Mouse (Mus musculus) embryonic fibroblast, embryonic 13.5 days (primary cell): Measurements from ENCODE around the gene Sptbn1. TPM values are rescaled to one million over a fixed set of nuclear protein-coding genes. Genes with fewer than 3 reads are reported as not detected.

Experiments
- H3K27ac ChIP-seq: 2 replicates; pipeline ENCODE4 v1.5.1; 2012; ENCODE audit warnings: low read length, control low read depth, inconsistent platforms; ENCODE audit not compliant: insufficient read depth
- H3K4me1 ChIP-seq: 2 replicates; pipeline ENCODE4 v1.6.1; 2011; ENCODE audit warnings: low read length; ENCODE audit not compliant: control insufficient read depth, insufficient read depth
- H3K4me3 ChIP-seq: 2 replicates; pipeline ENCODE4 v1.5.1; 2011; ENCODE audit warnings: mild to moderate bottlenecking, control low read depth, low read length; ENCODE audit not compliant: insufficient read depth
- CTCF ChIP-seq: IDR thresholded peaks from 2 replicates; pipeline ENCODE4 v1.5.1; 2011; ENCODE audit warnings: mild to moderate bottlenecking, control low read depth, low read length, moderate library complexity, borderline replicate concordance; ENCODE audit not compliant: insufficient read depth
- POLR2A ChIP-seq: IDR thresholded peaks from 2 replicates; pipeline ENCODE4 v1.6.1; 2011; ENCODE audit warnings: low read depth, mild to moderate bottlenecking, control low read depth, low read length, moderate library complexity
- polyA plus RNA-seq: library from polyadenylated mRNA; stranded (reverse); fragments of >200 nt; gene quantifications from 2 replicates; pipeline ENCODE4 v1.2.4, GENCODE M21; 2011; ENCODE audit warnings: low read depth; ENCODE audit not compliant: missing spikeins, insufficient read length

Sptbn1 gene
- polyA plus RNA-seq, 1 experiment = 268 TPM

- TF ChIP-seq CTCF = no peak
- TF ChIP-seq POLR2A = no peak
- Histone ChIP-seq H3K27ac (no peak overlapping the region), H3K4me3 (no peak overlapping the region), H3K4me1 (peaks cover 11% of the 10 kb centered on the region; the same call in 1 of the 2 replicates)
Observed at GRCm38 (mm10) chr11:30236681-30237242, 31.2 kb downstream of the Sptbn1 start.

GRCm38 (mm10) chr11:30235666-30236065, 32.3 kb downstream of the Sptbn1 start:
- H3K4me1 ChIP-seq = peaks cover 6% of the 10 kb centered on the region
- H3K4me3 ChIP-seq = no peak overlapping the region
- no peak for TF ChIP-seq POLR2A
- no peak overlapping the region for H3K27ac ChIP-seq

- no peak overlapping the region for H3K27ac ChIP-seq
- peaks cover 6% of the 10 kb centered on the region for H3K4me1 ChIP-seq
- no peak for TF ChIP-seq POLR2A
- TF ChIP-seq CTCF = no peak
- H3K4me3 ChIP-seq = no peak overlapping the region
Observed at GRCm38 (mm10) chr11:30235218-30235617, 32.8 kb downstream of the Sptbn1 start.

- Histone ChIP-seq H3K4me3 (no peak overlapping the region), H3K4me1 (peaks cover 6% of the 10 kb centered on the region), H3K27ac (no peak overlapping the region)
- no peak for TF ChIP-seq CTCF
- TF ChIP-seq POLR2A = no peak
Observed at GRCm38 (mm10) chr11:30233946-30234345, 34.0 kb downstream of the Sptbn1 start.

GRCm38 (mm10) chr11:30232082-30232481, 35.9 kb downstream of the Sptbn1 start:
- no peak overlapping the region for H3K27ac ChIP-seq
- no peak for TF ChIP-seq CTCF
- no peak for TF ChIP-seq POLR2A
- H3K4me1 ChIP-seq = peaks cover 6% of the 10 kb centered on the region
- no peak overlapping the region for H3K4me3 ChIP-seq

GRCm38 (mm10) chr11:30231336-30231735, 36.6 kb downstream of the Sptbn1 start:
- H3K4me3 ChIP-seq = no peak overlapping the region
- TF ChIP-seq POLR2A = no peak
- no peak for TF ChIP-seq CTCF

GRCm38 (mm10) chr11:30230330-30230771, 37.6 kb downstream of the Sptbn1 start:
- TF ChIP-seq CTCF (no peak), POLR2A (no peak)
- peaks cover 4% of the 10 kb centered on the region for H3K4me1 ChIP-seq
- H3K4me3 ChIP-seq = no peak overlapping the region
- no peak overlapping the region for H3K27ac ChIP-seq

More at GRCm38 (mm10) chr11:30231336-30231735, 36.6 kb downstream of the Sptbn1 start:
- Histone ChIP-seq H3K4me1 (peaks cover 4% of the 10 kb centered on the region), H3K27ac (no peak overlapping the region)

GRCm38 (mm10) chr11:30226756-30227155, 41.2 kb downstream of the Sptbn1 start:
- peaks cover 8% of the 10 kb centered on the region for H3K4me1 ChIP-seq
- TF ChIP-seq CTCF (no peak), POLR2A (no peak)
- H3K4me3 ChIP-seq = no peak overlapping the region
- no peak overlapping the region for H3K27ac ChIP-seq

GRCm38 (mm10) chr11:30224599-30224998, 43.4 kb downstream of the Sptbn1 start:
- Histone ChIP-seq H3K4me3 (no peak overlapping the region), H3K27ac (no peak overlapping the region; the same call in 1 of the 2 replicates), H3K4me1 (peaks cover 5% of the 10 kb centered on the region; the same call in 1 of the 2 replicates)
- TF ChIP-seq CTCF = no peak
- TF ChIP-seq POLR2A = no peak

- Histone ChIP-seq H3K4me3 (no peak overlapping the region), H3K4me1 (peaks cover 5% of the 10 kb centered on the region; the same call in 1 of the 2 replicates), H3K27ac (no peak overlapping the region)
- TF ChIP-seq CTCF (no peak), POLR2A (no peak)
Observed at GRCm38 (mm10) chr11:30222636-30223035, 45.3 kb downstream of the Sptbn1 start.
